Mouse (Mus musculus): ENCODE results near the gene Ctcfl.

Ctcfl gene

DNA sequence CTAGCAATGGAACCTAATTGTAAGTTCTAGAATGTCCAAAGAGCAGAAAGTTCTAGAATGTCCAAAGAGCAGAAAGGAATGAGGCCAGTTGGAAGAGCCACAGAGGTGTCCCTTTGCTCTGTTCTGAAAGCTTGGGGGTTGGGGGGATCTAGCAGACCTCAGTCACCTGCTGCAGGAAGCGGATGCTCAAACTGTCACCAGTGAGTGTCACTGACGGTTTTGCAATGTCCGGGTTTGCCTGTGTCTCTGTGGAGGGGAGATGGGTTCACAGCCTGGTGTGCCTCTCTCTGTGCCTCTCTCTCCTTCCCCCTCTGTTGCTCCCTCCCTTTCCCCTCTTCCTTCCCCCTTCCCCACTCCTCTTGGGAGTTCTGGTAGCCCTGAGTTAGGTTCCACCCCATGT lies 36.6 kb downstream of the Ctcfl start:
- DNase-seq: no peak

- DNase-seq: peak; percentile 86
These were observed 38.5 kb downstream of the Ctcfl start for GRCm38 (mm10) chr2:173080785-173081241.

DNA sequence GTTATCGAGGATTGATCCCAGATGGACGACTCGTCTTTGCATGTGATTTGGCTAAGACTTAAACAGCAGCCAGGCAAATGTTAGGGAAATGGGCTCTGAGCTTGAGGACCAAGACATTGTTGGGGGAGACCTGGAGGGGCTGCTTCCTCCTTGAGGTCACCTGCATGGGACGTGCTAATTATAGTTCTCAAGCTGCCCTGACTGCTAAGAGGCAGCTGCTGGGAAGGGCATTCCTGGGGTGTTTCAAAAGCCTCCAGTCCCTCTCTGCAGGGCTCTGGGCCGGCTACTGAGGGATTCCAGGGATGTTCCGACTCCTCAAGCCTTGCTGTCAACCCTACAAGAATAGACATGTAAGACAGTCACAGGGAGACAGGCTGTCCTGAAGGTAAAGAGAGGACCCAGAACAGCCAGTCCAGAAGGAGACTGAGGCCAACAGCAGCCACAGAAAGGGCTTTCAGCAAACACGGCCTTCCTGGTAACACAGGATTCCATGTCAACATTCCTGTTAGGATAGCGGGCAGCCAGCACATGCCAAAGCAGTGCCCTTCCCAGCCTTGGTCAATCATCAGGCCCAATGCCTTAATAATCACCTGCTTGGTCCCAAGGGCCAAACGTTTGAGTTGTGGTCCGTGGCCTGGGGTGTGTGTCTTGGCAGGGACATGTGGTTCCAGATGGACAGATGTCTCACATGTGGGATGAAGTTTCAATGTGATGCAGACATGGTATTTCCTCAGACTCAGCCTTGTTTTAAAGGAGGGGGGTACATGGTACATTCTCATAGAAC lies 39.4 kb downstream of the Ctcfl start:
- DNase-seq: no peak

- no peak for DNase-seq
These were observed 42.4 kb downstream of the Ctcfl start for GRCm38 (mm10) chr2:173076921-173077320.

DNA sequence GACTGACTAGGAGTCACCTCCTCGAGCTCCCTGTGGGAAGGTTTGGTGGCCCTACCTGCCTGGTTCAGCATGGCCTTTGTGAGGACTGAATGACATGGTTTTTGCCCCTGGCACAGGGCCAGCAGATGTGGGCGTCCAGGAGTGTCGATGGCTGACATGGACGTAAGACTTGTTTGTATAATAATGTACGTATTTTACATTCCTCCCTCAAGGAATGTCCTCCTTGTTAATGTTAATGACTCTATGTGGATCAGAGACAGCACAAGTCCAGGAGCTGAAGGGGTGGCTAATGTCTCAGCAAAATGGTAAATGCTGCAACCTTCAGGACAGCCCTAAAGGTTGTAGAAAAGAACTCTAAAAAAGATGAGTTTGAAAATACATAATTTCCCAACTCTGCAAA lies 45.7 kb downstream of the Ctcfl start:
- DNase-seq: no peak

DNA sequence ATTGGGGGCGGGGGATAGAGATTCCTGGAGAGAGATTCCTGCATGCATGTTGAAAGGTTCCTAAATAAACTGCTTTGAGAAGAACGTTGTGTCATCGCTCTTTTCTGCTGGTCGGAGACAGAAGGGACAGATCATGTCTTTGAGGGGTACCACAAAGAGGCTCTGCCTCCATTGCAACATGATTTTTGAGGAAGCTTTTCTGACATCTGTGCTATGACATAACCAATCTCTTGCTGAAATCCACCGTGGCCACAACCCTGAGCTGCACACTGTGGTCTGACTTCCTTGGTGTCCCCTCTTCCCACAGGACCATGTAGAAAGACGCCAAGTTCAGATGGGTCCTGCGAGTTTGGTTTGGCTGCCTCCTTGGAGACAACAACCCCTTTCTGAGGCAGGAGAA lies 46.4 kb downstream of the Ctcfl start:
- DNase-seq: no peak

DNA sequence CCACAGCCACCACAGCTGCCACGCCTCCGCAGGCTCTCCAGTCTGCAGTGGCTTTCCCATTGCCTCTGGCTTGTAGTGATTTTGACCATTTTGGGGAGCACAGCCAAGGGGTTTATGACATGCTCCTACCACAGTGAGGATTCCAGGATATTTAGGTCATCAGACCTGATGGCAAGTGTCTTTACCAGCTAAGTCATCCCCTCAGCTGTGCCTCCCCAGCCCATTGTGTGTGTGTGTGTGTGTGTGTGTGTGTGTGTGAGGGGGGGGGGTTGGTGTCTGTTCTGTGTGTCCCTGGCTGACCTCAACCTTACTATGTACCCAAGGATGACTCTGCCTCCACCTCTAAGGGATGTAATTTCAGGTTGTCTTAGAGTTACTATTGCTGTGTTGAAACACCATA lies 54.5 kb downstream of the Ctcfl start:
- no peak for DNase-seq

GRCm38 (mm10) chr2:173063219-173063618 lies 56.1 kb downstream of the Ctcfl start:
- DNase-seq: no peak

DNA sequence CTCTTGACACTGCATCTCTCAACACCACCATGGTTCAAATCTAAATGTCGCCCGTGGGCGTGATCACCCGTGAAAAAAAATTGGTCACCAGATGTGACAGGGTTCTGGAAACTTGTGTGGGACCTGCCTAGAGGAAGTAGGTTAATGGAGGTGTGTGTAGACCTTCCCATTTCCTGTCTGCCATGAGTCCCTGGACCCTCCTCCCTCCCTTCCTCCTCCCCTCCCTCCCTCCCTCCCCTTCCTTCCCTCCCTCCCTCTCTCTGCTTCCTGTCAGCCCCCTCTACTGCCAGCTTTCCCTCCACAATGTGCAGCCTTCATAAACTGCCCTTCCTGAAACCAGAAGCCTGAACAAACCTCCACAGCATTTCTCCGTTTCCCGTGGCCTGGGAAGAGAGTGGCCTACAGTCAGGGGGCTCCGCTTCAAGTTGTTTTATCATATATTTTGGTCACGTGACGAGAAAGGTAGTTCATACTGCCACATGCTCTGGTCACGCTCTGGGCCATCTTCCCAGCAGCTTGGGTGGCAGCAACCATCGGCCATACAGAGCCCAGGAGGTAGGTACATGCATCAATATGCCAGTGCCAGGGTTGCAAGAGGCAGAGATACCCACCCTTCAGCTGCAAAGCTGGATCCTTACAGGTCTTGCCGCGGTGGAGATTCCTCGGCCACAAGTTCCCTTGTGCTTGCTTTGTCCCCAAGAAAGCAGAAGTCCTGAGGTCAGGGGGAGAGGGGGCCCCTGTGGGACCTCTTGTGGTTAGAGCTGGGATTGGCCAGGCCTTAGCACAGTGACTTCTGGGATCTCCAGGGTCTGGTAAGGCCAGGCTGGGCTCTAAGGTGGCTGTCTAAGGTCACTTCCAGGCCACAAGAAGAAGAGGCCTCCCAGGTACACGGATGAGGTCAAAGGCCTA lies 57.6 kb downstream of the Ctcfl start:
- no peak for DNase-seq

DNA sequence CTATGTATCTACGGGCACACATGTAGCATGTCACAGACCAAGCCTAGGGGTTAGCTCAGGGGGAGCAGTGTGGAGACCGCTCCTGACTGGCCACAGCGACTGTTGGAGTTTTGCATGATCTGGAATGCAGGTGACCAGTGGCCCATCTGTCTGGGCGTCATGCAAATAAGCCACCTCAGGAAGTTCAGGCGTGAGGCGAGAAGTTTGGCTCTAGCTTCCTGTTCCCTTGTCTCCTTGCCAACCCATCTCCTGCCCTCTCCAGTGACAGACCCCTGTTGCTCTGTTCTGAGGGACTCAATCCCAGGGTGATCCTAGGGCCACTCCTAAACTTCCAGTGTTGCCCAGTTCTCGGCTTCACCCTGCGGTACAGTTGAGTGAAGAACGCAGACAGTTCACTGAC lies 58.9 kb downstream of the Ctcfl start:
- DNase-seq: no peak

GRCm38 (mm10) chr2:173058263-173058662 lies 61.1 kb downstream of the Ctcfl start:
- no peak for DNase-seq

DNA sequence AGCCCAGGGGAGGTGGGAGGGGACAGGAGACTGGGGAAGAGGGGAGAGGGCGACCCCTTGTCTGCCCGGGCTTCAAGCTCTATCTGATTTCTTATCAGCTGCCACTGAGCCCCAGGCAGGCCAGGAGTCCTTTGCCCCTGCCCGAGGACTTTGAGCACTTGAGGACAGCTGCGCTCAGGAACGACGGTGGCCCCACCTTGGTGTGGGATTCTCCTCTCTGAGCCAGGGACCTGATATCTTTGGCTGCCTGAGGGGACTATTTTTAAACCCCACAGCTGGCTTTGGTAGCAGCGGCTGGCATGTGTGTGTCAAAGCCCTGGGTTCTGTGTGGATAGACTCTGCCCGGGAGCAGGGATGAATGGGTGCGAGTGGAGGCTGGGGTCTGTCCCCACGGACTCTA lies 61.7 kb downstream of the Ctcfl start:
- no peak for DNase-seq

DNA sequence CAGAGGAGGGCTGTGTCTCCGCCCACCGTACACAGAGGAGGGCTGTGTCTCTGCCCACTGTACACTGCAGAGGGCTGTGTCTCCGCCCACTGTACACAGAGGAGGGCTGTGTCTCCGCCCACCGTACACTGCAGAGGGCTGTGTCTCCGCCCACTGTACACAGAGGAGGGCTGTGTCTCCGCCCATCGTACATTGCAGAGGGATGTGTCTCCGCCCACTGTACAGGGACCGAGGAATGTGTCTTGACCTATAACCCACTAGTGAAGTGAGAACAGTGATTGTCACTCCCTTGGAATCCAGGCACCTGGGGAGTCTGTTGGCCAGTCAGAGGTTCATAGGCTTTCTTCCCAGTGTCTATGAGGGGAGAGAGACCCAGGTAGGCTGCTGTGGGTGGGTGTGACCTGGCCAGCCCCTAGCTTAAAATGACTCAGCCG lies 62.4 kb downstream of the Ctcfl start:
- no peak for DNase-seq

DNA sequence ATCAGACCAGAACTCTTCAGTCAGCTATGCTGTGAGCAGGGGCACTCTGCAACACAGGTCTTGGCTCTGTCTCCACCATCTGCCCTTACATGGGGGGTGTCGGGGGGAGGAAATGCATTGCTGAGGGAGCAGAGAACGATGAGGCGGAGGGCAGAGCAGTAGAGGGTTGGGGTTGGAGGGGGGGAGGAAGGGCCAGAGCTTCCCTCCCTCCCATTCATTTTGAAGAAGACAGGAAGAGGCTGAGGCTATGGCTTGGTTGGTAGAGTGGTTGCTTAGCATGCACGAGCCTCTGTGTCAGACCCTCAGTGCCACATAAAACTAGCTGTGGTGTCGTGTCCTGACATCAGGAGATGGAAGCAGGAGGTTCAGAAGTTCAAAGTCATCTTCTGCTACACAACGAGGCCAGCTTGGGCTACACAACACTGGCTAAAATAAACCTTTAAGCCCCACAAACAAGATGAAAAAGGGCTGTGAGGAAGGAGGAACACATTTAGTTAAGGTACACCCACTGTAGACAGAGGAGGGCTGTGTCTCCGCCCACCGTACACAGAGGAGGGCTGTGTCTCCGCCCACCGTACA lies 62.9 kb downstream of the Ctcfl start:
- no peak for DNase-seq

DNA sequence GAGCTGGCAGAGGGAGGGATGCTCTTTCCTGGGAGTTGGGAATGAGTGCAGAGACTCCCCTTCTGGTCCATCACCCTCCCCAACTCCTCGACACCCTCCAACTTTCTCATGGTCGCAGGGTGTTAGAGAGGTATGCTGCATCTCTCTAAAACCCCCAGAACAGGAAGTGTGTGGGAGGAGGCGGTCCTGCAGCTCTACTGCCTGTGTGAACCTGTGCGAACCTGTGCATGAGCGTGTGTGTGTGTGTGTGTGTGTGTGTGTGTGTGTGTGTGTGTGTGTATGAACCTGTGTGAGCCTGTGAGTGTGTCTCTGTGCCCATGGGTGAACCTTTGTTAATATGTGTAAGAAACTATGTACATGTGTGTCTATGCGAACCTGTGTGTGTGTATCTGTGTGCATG lies 65.5 kb downstream of the Ctcfl start:
- DNase-seq: no peak

DNA sequence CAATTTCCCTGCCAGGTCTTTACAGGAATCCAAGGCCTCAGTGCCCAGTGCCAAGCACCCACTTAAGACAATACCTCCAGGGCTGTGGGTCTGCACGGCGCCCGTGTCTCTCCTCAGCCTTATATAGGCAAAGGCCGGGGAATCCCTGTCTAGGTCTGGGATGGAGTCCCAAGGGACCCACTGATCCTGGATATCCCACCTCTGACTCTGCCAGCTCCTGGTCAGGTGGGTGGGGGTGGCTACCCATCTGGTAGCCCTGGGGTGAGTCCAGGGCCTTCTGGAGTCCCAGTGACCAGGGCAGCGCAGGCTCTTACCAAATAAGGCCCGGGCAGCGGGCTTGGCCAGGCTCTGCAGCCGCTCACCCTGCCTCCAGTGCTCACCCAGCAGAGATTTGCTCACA lies 66.4 kb downstream of the Ctcfl start:
- DNase-seq: no peak

GRCm38 (mm10) chr2:173050604-173051382 lies 68.5 kb downstream of the Ctcfl start:
- no peak for DNase-seq

GRCm38 (mm10) chr2:173049817-173050216 lies 69.5 kb downstream of the Ctcfl start:
- peak; percentile 22 for DNase-seq

DNA sequence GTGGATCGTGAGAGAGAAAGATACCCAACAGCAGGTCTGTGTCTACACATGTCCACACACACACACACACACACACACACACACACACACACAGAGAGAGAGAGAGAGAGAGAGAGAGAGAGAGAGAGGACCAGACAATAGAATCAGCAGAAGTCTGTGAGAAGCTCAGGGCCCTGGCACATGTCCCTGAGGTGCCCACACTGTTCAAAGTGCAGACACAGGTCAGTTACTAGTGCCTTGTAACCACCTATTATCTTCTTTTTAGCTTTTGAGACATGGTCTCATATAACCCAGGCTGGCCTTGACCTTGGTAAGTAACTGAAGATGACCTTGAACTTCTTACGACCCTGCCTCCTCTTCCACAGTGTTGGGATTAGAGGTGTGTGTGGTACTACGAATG lies 70.1 kb downstream of the Ctcfl start:
- peak; percentile 55 for DNase-seq

GRCm38 (mm10) chr2:173048041-173048745 lies 71.1 kb downstream of the Ctcfl start:
- DNase-seq: no peak

DNA sequence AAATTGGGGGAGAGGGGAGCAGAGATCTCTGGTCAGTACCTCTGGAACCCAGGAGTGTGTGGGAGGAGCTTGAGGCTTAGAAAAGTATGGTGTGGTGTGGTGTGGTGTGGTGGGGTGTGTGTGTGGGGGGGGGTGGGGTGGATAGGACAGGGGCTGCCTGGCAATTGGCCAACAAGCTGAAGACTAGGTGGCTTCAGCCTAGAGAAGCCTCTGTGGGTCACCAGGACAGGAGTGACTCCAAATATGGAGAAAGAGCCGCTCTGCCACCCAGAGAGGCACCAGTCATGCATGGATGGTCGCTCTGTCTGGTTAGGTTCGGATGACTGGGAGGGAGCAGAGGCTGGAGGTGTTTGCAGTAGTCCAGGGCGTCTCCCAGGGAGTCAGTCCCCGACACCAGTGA lies 71.9 kb downstream of the Ctcfl start:
- peak; percentile 73 for DNase-seq

Measured in kidney, adult 9 months (tissue).